Mouse (Mus musculus): Measurements from ENCODE around the gene Eif4a2. TPM values are rescaled to one million over a fixed set of nuclear protein-coding genes. Genes with fewer than 3 reads are reported as not detected.

Eif4a2 gene
- total RNA-seq, 2 experiments from 2014 or later = 294 to 336 TPM

DNA sequence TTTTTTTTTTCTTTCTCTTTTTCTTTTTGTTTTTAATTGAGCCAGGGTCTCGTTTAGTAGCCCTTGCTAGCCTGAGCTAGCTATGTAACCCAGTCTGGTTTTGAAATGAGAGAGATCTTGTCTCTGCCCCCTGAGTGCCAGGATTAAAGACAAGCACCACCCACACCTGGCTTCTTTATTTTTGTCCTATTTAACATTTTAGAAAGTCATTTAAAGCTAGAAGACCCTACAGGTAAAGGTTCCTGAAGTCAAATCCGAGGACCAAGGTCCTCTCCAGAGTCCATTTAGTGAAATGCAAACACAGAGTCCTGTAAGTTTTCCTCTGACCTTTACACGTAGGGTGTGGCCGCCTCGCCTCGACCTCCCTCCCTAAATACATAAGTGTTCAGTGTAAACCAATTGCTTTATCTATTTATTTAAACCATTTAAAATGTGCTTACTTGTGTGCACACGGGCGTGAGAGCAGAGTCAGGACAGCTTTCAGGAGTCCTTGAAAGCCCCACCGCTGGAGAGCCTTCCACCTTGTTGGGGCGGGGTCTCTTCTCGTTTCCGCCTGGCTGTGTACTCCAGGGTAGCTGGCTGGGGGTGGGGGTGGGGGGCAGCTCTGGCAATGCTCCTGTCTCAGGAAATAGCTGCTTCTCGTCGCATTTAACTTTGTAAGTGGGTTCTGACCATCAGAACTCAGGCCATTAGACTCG, 4.8 kb upstream of the Eif4a2 start:
- no peak for DNase-seq
- intact Hi-C loops (cut with DNase I; ENCODE audit: low total_unique reads) = loop anchor here (2.0 kb wide), 1 partner anchor 26 kb away; no protein-coding TSS in a partner anchor

DNA sequence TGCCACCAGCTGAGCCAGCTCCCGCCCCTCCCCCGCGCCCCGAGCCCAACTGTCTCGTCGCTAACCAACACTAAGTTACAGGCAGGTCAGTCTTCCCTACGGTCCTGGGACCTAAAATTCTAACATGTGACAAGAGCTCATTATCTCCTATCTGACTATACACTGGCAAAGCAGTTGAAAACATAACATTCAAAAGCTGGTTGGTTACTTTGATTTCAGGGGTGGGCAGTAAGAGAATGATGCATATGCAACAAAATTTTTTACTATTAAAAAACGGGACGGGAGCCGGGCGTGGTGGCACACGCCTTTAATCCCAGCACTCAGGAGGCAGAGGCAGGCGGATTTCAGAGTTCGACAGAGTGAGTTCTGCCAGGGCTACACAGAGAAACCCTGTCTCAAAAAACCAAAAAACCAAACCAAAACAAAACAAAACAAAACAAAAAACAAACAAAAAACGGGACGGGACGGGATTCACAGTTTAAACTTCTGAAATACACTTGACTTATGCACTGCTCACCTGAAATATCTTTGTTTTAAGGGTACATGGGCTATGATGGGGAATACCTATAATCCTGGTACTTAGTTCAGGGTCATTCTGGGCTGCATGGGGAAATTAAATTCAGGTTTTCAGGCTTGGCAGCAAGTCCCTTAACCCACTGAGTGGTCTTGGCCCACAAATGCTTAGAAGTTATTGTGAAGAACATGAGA, 4.1 kb upstream of the Eif4a2 start:
- intact Hi-C loops (cut with DNase I; ENCODE audit: low total_unique reads) = loop anchor here (2.0 kb wide), 1 partner anchor 26 kb away; no protein-coding TSS in a partner anchor
- DNase-seq = no peak

DNA sequence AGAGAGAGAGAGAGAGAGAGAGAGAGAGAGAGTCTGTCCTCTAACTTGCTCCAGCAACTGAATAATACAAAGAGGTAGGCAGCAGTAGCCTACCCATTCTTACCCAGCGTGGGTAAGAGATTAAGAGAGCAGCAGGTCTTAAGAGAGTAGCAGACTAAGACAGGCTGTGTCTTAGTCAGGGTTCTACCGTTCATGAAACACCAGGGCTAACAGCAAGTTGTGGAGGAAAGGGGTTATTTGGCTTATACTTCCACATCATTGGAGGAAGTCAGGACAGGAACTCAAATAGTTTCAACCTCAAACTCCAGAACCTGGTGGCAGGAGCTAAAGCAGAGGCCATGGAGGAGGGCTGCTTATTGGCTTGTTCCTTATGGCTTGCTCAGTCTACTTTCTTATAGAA, 3.4 kb upstream of the Eif4a2 start:
- intact Hi-C loops (cut with DNase I; ENCODE audit: low total_unique reads) = loop anchor here (2.0 kb wide), 1 partner anchor 25 kb away; no protein-coding TSS in a partner anchor
- DNase-seq = no peak

DNA sequence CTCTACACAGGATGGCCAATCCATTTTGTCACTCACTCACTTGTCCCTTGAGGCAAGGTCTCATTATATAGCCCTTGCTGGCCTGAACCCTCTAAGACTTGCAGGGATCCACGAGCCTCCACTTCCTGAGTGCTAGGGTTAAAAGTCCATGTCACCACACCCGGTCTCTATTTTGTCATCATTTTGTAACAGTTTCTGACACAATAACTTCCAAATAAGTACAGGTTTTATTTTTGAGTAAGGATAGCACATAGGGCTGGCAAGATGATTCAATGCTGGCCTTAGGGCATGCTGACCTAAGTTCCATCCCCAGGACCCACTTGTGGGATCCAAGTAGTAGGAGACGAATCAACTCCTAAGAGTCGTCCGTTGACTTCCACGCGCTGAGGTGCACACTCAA, 1.1 kb upstream of the Eif4a2 start:
- intact Hi-C loops (cut with DNase I; ENCODE audit: low total_unique reads) = no loop called here
- DNase-seq = no peak

DNA sequence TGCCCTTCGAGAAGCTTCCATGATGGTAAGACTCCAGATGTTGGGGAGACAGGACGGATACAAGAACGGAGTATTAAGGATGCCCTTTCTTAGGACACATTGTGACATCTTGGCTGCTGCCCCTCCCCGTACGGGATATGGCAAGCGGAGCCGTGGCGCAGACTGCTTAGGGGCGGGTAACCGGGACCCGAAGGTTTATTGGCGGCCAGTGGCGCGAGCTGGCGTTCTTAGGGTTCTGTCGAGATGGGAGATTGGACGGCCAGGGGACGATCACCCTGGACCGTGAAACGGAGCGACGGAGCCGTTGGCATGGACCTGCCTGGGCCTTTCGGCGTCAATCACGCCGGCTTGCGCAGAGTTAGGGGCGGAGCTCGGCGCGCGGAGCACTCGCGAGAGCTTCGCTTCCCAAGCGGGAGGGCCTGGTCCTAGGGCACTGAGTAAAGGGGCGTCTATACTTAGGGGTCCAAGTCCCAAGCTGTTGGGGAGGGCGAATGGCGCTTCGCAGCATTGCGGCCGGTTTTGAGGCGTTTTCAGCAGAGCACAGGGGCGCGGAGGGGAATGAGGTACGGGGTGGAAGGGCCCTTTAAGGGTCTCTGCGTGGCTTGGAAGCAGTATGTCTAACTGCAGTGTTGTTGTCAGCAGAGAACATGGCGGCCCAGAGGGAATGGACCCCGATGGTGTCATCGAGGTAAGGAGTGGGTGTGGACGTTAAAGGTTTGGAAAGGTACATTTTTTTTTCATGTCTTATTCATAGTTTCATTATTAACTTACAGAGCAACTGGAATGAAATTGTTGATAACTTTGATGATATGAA, 909 bp downstream of the Eif4a2 start:
- intact Hi-C loops (cut with DNase I; ENCODE audit: low total_unique reads) = no loop called here
- peak; percentile 87 for DNase-seq

DNA sequence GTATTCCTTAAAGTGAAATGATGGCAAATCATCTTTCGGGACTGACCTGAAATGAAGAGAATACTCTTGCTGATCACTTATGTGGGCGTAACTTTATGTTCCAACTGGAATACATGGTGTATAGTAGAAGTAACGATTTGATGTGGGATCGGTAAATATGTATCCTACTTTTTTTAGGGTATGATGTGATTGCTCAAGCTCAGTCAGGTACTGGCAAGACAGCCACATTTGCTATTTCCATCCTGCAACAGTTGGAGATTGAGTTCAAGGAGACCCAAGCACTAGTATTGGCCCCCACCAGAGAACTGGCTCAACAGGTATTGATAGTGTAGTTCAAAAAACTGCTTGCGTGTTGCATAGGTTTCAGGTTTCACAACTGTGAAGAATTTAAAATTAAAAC, 1.7 kb downstream of the Eif4a2 start:
- intact Hi-C loops (cut with DNase I; ENCODE audit: low total_unique reads) = no loop called here
- no peak for DNase-seq

DNA sequence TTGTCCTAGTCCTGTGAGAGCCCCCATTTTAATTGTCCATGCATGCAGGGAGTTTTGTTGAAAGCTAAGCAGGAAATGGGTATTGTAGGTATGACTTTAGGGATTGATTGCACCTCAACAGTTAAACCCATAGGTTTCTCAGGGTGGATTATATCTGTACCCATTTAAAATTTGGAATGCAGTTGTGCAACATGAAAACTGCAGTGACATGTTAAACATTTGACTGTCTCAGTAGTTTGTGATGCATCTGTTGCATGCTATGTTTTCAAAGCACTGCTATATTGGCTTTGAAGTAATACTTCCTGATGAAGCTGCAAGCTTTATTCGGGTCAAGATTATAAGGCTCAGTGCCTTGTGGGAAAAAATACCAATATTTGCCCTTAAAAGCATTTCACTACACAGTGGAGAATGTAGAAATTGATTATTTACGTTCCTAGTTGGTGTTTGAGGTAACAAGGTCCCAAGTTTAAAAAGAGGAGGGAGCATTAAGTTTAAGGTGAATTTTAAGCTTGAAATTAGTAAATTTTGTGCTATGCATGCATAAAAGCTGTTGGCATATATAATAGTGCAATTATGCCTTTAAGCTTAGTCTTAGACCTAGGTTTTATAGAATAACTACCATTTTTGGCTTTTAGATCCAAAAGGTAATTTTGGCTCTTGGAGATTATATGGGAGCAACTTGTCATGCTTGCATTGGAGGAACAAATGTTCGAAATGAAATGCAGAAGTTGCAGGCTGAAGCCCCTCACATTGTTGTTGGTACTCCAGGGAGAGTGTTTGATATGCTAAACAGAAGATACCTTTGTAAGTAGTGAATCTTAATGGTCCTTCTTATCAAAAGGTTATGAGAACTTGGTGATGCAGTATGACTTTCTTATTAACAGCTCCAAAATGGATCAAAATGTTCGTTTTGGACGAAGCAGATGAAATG, 2.4 kb downstream of the Eif4a2 start:
- DNase-seq = no peak
- intact Hi-C loops (cut with DNase I; ENCODE audit: low total_unique reads) = no loop called here

DNA sequence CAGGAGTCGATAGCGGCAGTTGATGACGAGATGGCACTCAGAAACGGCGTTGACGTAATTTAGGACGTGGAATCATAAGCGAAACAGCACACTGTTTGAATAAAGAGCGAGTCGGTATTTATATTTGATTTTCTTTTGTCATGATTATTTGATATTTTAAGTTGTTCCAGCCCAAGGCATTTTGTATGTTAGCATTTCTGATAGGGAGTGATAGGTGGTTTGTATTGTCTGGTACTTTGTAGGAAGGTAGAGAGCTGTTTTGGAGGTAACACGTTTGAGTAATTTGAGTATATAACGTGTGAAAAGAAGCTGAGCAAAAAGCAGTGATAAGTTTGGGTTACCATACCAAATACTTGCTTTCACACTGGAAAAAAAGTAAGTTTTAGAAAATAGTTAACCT, 5.1 kb downstream of the Eif4a2 start:
- intact Hi-C loops (cut with DNase I; ENCODE audit: low total_unique reads) = no loop called here
- DNase-seq = no peak

DNA sequence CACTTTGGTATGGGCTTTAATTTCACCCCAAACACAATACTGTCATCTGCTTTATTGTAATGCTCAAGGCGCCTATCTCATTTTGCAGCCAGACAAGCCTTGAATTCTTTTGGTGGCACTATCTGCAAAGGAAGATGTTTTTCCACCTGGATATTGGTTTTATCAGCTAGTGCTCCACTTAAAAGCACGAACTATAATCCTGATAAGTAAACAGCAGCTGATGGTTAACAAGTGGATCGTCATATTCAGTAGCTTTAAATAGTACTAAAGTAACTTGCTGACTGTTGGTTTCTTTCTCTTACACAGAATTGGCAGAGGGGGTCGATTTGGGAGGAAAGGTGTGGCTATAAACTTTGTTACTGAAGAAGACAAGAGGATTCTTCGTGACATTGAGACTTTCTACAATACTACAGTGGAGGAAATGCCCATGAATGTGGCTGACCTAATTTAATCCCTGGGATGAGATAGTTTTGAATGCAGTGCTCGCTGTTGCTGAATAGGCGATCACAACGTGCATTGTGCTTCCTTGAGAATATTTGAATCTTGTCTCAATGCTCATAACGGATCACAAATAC, 5.7 kb downstream of the Eif4a2 start:
- no peak for DNase-seq
- intact Hi-C loops (cut with DNase I; ENCODE audit: low total_unique reads) = no loop called here

DNA sequence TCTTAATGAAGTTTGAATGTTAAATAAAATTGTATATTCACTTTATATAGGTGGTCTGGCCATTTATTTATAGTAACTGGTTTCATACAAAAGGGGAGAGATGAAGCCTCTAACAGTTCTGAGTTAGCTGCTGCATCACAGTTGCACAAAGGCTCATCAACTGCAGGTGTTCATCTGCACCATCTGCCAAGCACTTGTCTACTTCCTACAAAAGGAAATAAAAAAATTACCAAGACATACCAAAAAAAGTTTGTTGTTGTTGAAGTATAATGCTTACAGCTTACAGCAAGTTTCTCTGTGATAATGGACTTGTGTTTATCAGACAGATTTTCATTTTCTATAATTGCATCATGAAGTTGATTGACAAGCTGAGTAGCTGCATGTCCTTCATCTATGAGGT, 6.7 kb downstream of the Eif4a2 start:
- intact Hi-C loops (cut with DNase I; ENCODE audit: low total_unique reads) = no loop called here
- DNase-seq = no peak

DNA sequence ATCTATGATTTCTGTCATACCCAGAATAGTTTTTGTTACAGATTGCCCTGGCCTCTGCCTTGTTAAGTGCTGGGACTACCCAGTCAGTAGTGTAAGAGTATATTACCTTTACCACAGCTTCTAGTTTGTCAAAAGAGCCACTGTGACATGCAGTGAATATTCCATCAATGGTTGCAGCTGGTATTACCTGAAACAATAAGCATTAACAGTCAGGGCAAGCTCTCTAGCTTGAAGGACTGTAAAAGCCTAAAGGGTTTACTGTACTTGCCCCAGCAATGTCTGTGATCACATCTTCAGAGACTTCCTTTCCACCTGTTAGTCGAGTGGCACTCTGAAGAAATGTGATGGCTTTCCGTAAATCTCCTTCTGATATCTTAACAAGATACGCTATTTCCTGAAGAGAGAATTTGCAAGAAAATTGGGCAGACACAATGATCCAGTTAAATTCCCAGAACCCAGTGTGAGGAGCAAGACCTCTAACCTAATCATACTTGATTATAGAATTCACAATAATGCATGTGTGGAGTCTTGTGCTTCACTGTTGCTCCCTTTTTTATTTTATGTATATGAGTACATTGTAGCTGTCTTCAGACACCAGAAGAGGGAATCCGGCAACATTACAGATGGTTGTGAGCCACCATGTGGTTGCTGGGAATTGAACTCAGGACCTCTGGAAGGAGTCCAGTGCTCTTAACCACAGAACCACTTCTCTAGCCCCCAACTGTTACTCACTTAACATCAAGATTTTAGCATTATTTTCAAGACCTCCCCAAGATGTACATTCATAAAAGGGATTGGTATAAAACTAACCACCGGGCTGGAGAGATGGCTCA, 7.3 kb downstream of the Eif4a2 start:
- DNase-seq = no peak
- intact Hi-C loops (cut with DNase I; ENCODE audit: low total_unique reads) = no loop called here

DNA sequence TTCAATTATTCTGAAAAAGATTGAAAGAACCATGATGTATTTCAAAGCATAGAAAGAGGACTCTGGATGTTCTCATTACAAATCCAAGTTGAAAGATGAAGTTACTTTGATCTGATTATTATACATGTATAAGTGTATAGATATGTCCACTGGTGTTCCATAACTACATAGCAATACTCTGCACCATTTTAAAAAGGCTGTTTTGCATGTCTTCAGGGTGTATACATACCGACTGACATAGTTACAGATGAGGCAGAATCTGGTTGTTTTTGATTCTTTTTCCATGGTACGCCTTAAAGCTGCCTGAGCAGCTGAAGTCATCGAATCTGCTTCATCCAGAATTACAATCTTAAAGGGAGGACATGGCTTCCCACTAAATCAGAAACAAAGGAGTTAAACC, 8.2 kb downstream of the Eif4a2 start:
- intact Hi-C loops (cut with DNase I; ENCODE audit: low total_unique reads) = no loop called here
- no peak for DNase-seq

DNA sequence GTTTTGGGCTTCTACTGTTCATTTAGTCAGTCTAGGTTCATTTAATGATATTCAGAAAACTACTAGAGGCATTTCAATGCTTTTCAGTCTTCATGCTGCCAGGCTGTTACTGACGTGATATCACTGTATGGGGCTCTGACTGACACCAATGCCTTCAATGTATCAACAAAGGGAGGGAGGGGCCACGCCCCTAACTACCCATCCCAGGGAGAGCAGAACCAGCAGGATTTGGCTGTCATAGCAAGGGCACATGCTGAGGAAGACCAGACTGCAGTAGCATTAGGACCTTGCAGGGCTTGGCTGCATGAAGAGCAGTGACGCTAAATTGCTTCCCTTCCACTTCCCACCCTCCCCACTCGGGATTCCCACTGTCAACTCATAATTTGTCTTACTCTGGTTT, 9.9 kb downstream of the Eif4a2 start:
- no peak for DNase-seq
- intact Hi-C loops (cut with DNase I; ENCODE audit: low total_unique reads) = no loop called here

DNA sequence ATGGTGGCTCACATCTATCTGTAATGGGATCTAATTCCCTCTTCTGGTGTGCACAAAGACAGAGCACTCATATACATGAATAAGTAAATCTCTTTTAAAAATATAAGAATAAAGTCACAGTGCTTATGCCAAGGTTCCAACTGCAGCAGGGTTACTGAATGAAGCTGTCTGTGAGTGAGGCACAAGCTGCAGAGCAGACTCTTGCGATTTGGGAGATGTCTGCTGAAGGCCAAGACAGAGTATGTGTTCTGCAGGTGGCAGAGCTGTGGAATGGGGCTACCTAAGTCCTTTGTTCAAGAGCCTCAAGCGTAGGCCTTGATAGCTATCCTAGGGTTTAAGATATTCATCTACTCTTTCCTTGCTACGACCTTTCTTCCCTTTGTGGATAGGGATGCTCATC, 15.2 kb downstream of the Eif4a2 start:
- no peak for DNase-seq
- intact Hi-C loops (cut with DNase I; ENCODE audit: low total_unique reads) = no loop called here

DNA sequence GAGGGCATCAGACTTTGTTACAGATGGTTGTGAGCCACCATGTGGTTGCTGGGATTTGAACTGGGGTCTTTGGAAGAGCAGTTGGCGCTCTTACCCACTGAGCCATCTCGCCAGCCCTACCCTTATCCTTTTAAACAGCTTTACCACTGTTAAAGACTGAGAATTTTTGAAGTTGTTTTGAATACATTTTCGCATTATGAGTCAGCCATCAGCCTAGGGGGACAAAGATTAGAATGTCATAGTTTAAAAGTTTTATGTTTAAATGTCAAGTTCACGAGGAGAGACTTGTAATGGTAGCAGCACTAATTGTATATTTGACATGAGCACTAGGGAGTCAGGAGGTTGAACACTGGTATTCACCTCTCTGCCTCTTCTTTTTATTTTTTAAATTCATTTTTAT, 15.9 kb downstream of the Eif4a2 start:
- intact Hi-C loops (cut with DNase I; ENCODE audit: low total_unique reads) = no loop called here
- DNase-seq = no peak

DNA sequence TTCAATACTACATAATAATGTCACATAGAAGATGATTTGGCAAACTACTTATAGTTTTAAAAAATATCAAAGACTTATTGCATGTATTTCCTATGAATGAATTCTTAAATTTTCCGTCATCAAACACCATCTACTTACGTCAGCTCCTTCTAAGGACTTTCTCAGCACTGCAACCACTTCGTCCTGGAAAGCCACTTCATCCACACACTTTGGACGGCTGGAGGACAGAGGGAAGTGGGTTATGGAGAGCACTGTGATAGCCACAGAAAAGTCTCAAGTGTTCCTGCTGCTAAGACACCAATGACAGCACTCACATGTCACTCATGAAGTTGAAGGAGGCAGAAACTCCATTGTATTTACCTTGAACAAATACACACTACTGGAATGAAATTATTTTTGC, 17.2 kb downstream of the Eif4a2 start:
- no peak for DNase-seq
- intact Hi-C loops (cut with DNase I; ENCODE audit: low total_unique reads) = no loop called here

DNA sequence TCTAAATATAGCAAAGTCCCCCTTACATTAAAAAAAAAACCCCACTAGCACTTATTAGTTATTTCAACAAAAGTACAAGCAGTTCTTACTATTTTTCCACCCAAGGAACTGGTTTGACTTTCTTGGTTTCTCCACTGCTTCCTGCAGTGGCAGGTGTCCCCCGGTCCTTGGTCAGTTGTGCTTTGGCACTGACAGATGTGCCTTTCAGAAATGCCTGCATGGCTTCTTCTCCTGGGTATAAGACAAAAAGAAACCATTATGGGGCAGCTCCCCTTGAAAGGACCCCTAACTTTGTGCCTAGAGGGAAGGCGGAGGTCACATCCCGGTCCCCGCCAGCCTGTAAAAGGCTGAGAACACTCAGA, 20.0 kb downstream of the Eif4a2 start:
- no peak for DNase-seq
- intact Hi-C loops (cut with DNase I; ENCODE audit: low total_unique reads) = no loop called here

DNA sequence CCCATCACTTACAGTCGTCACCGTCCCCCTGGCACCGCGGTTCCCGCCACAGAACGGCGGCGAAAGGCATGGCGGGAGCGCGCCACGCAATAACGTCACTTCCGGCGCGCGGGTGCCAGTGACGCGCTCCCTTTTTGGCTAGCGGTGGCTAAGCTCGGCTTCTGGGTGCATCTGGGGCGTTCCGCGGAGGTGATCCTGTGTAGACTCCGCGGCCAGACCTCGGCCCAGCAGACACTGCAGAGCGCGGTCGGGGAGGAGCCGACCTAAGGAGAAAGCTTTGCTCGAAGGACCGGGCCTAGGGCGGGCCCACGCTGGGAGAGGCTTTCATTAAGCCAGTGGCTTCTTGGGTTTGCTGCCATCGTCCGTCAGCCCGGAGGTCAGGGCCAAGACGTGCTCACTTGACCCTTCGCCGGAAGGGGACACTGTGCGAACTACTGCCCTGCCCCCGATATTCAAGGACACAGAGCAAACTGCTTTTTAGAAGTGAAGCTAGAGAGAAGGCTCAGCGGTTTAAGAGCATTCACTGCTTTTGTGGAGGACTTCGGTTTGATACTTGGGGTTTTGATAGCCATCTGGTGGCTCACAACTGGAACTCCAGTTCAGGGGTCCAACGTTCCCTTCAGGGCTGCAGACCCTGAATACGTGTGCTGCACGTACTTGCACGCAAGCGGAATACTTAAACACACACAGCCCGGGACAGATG, 20.6 kb downstream of the Eif4a2 start, which contains the start of gene Rfc4:
Gene Rfc4 (minus strand): TSS at position 65 of the 703 bp plus-strand sequence.
- peak; percentile 92 for DNase-seq
- intact Hi-C loops (cut with DNase I; ENCODE audit: low total_unique reads) = loop anchor here (2.0 kb wide), 1 partner anchor 25 kb away; no protein-coding TSS in a partner anchor

Measured in gastrocnemius, postnatal 14 days (tissue).